Mouse (Mus musculus) CH12.LX (cell line): ENCODE data around the gene Grk5. TPM values are rescaled to one million over a fixed set of nuclear protein-coding genes. Genes with fewer than 3 reads are reported as not detected.
"Not testable (repeated sequence)": the region's sequence is repeated elsewhere in the genome, so short reads cannot be mapped to it uniquely, and the experiment has no call there.

Experiments
- DNase-seq: peaks from one replicate; pipeline ENCODE4 v3.0.0-alpha.2; 2013; ENCODE audit errors: extremely low read depth
- H3K27ac ChIP-seq: 2 replicates; pipeline ENCODE4 v1.5.1; 2012; ENCODE audit warnings: low read depth, mild to moderate bottlenecking, control low read depth, moderate library complexity; ENCODE audit not compliant: insufficient read depth
- H3K27me3 ChIP-seq: replicated peaks from 2 replicates; pipeline ENCODE3; 2012; ENCODE audit warnings: inconsistent platforms
- H3K36me3 ChIP-seq, 2 experiments: replicated peaks in 1 of 2; 2 replicates each; pipeline versions ENCODE3 to v1.6.1; 2012; ENCODE audit warnings: inconsistent platforms in 1 of 2, low read length in 1 of 2, mild to moderate bottlenecking in 1 of 2, mixed read lengths in 1 of 2, moderate library complexity in 1 of 2; ENCODE audit not compliant: control insufficient read depth in 1 of 2, insufficient read depth in 1 of 2
- H3K4me1 ChIP-seq, 2 experiments: 2 replicates each; pipeline ENCODE4 v1.6.1; 2012; ENCODE audit warnings: inconsistent platforms in 1 of 2, moderate library complexity in 1 of 2; ENCODE audit not compliant: insufficient read depth in 2 of 2, control insufficient read depth in 1 of 2
- H3K4me2 ChIP-seq: 2 replicates; pipeline ENCODE4 v1.6.1; 2012; ENCODE audit warnings: low read depth, mild to moderate bottlenecking, control low read depth; ENCODE audit not compliant: poor library complexity, insufficient read depth, severe bottlenecking
- H3K4me3 ChIP-seq, 3 experiments: fragments of 150-350 bp in 1 of 3; sonication (generic) in 1 of 3; replicated peaks in 1 of 3; 2 replicates each; pipeline versions ENCODE3 to v1.5.1; 2011 to 2012; ENCODE audit warnings: low read depth in 2 of 3, low read length in 2 of 3, mild to moderate bottlenecking in 2 of 3, moderate library complexity in 2 of 3, control low read depth in 1 of 3, improper control_type of control experiment in 1 of 3, inconsistent platforms in 1 of 3, mixed read lengths in 1 of 3; ENCODE audit not compliant: poor library complexity in 1 of 3
- H3K79me2 ChIP-seq: replicated peaks from 2 replicates; pipeline ENCODE4 v1.6.1; 2012; ENCODE audit warnings: mild to moderate bottlenecking, moderate library complexity; ENCODE audit not compliant: control insufficient read depth, poor library complexity, insufficient read depth, severe bottlenecking; ENCODE audit errors: extremely low read depth
- H3K9ac ChIP-seq: 2 replicates; pipeline ENCODE4 v1.6.1; 2012; ENCODE audit warnings: low read depth, mild to moderate bottlenecking, control low read depth, moderate library complexity; ENCODE audit not compliant: insufficient read depth
- H3K9me3 ChIP-seq: replicated peaks from 2 replicates; pipeline ENCODE3; 2012; ENCODE audit warnings: low read length, inconsistent platforms, mixed read lengths
- CHD2 ChIP-seq: IDR thresholded peaks from 2 replicates; pipeline ENCODE4 v1.6.1; 2011; ENCODE audit warnings: low read length, improper control_type of control experiment
- ELF1 ChIP-seq: IDR thresholded peaks from 2 replicates; pipeline ENCODE4 v1.6.1; 2014; ENCODE audit warnings: low read depth, mild to moderate bottlenecking, inconsistent platforms, low read length, improper control_type of control experiment
- ETS1 ChIP-seq: conservative IDR thresholded peaks from 2 replicates; pipeline ENCODE4 v1.6.1; 2012; ENCODE audit warnings: low read depth, mild to moderate bottlenecking, inconsistent platforms, low read length, improper control_type of control experiment, moderate library complexity
- IRF4 ChIP-seq: IDR thresholded peaks from 2 replicates; pipeline ENCODE4 v1.6.1; 2014; ENCODE audit warnings: low read depth, mild to moderate bottlenecking, inconsistent platforms, low read length, improper control_type of control experiment
- JUN ChIP-seq: IDR thresholded peaks from 2 replicates; pipeline ENCODE4 v1.6.1; 2011; ENCODE audit warnings: low read depth, mild to moderate bottlenecking, low read length, improper control_type of control experiment, moderate library complexity; ENCODE audit not compliant: insufficient read depth
- KAT2A ChIP-seq: IDR thresholded peaks from 2 replicates; pipeline ENCODE4 v1.6.1; 2012; ENCODE audit warnings: low read length, improper control_type of control experiment, inconsistent platforms; ENCODE audit not compliant: insufficient replicate concordance
- MAFK ChIP-seq: IDR thresholded peaks from 2 replicates; pipeline ENCODE4 v1.6.1; 2011; ENCODE audit warnings: low read length, improper control_type of control experiment; ENCODE audit not compliant: insufficient replicate concordance
- MXI1 ChIP-seq: IDR thresholded peaks from 2 replicates; pipeline ENCODE4 v1.6.1; 2011; ENCODE audit warnings: mild to moderate bottlenecking, low read depth, low read length, improper control_type of control experiment
- MYC ChIP-seq: IDR thresholded peaks from 2 replicates; pipeline ENCODE4 v1.6.1; 2011; ENCODE audit warnings: low read depth, mild to moderate bottlenecking, improper control_type of control experiment, low read length
- NELFE ChIP-seq: IDR thresholded peaks from 2 replicates; pipeline ENCODE4 v1.6.1; 2011; ENCODE audit warnings: low read depth, low read length, improper control_type of control experiment
- NRF1 ChIP-seq: IDR thresholded peaks from 2 replicates; pipeline ENCODE4 v1.6.1; 2014; ENCODE audit warnings: low read depth, mild to moderate bottlenecking, inconsistent platforms, low read length, improper control_type of control experiment, moderate library complexity
- POLR2A ChIP-seq: IDR thresholded peaks from 2 replicates; pipeline ENCODE4 v1.6.1; 2011; ENCODE audit warnings: low read depth, mild to moderate bottlenecking, improper control_type of control experiment, low read length
- POLR2AphosphoS2 ChIP-seq: IDR thresholded peaks from 2 replicates; pipeline ENCODE4 v1.6.1; 2011; ENCODE audit warnings: low read depth, low read length, improper control_type of control experiment
- SIN3A ChIP-seq: IDR thresholded peaks from 2 replicates; pipeline ENCODE4 v1.6.1; 2012; ENCODE audit warnings: low read length, improper control_type of control experiment, inconsistent platforms
- TBP ChIP-seq: conservative IDR thresholded peaks from 2 replicates; pipeline ENCODE4 v1.6.1; 2011; ENCODE audit warnings: low read depth, low read length, improper control_type of control experiment
- TCF12 ChIP-seq: IDR thresholded peaks from 2 replicates; pipeline ENCODE4 v1.6.1; 2014; ENCODE audit warnings: low read depth, mild to moderate bottlenecking, inconsistent platforms, low read length, improper control_type of control experiment
- ZMIZ1 ChIP-seq: IDR thresholded peaks from 2 replicates; pipeline ENCODE4 v1.6.1; 2012; ENCODE audit warnings: low read depth, mild to moderate bottlenecking, inconsistent platforms, low read length, improper control_type of control experiment
- dilution Hi-C: fragments of 300-500 bp; cut with MboI; formaldehyde crosslinking; loops from 2 replicates; pipeline ENCODE4 v1.14.3; 2020; ENCODE audit warnings: low sequenced_read_pairs; ENCODE audit not compliant: extremely low pct_unique_long_range_greater_than_20kb, extremely low pct_ligation_motif_present
- in situ Hi-C: fragments of 300-500 bp; cut with MboI; formaldehyde crosslinking; loops from 3 replicates; pipeline ENCODE4 v1.14.3; 2019; ENCODE audit warnings: low sequenced_read_pairs, low pct_ligation_motif_present, low pct_unique_long_range_greater_than_20kb, mixed read lengths
- polyA plus RNA-seq: library from polyadenylated mRNA; unstranded; fragments of >175 nt; gene quantifications from 2 replicates; pipeline ENCODE4 v1.2.1, GENCODE M21; 2012; ENCODE audit warnings: low read depth; ENCODE audit not compliant: insufficient read length
- total RNA-seq, 2 experiments: library from RNA; depleted of rRNA; stranded (reverse); fragments of 300-350 nt in 1 of 2; fragments of >200 nt in 1 of 2; gene quantifications; 2 replicates each; pipeline ENCODE4 v1.2.3; 2012 to 2014

The Grk5 gene
- total and polyA plus RNA-seq, 3 experiments: 5.7 to 11.5 (median 7.6) TPM

- Histone ChIP-seq H3K9ac (peak within 1 kb of the TSS; percentile 77), H3K4me2 (peak within 1 kb of the TSS; percentile 67), H3K27me3 (no peaks in the 10 kb centered on the region), H3K9me3 (no peaks in the 10 kb centered on the region), H3K27ac (no peak within 1 kb of the TSS), H3K4me1 (peaks cover 3 to 14% of the 10 kb centered on the region in 2 experiments; a peak in 2 of 4 replicates), H3K36me3 (peaks cover 26 to 51% of the 10 kb centered on the region in 2 experiments), H3K4me3 (peak within 1 kb of the TSS; percentile 66 to 84 (median 69)), H3K79me2 (no peaks in the 10 kb centered on the region)
- no peak for TF ChIP-seq CHD2
- peak; percentile 42; the same call in 1 of the 2 replicates for TF ChIP-seq NRF1
- TF ChIP-seq SIN3A: peak; percentile 61; the same call in 1 of the 2 replicates
- peak; percentile 60; the same call in 1 of the 2 replicates for TF ChIP-seq IRF4
- TF ChIP-seq ELF1: peak; percentile 67
- TF ChIP-seq KAT2A: no peak
- peak; percentile 89 for TF ChIP-seq TBP
- peak; percentile 86 for TF ChIP-seq NELFE
- no peak for TF ChIP-seq ETS1
- no peak for TF ChIP-seq JUN
- TF ChIP-seq POLR2AphosphoS2: peak; percentile 85; the same call in 1 of the 2 replicates
- peak; percentile 63; the same call in 1 of the 2 replicates for TF ChIP-seq MXI1
- TF ChIP-seq MYC: peak; percentile 43; the same call in 1 of the 2 replicates
- TF ChIP-seq ZMIZ1: peak; percentile 74
- peak; percentile 93 for TF ChIP-seq POLR2A
- TF ChIP-seq TCF12: peak; percentile 75
- DNase-seq: peak; percentile 96
- in situ Hi-C loops (no loop called here), dilution Hi-C loops (no loop called here)
Measured at GRCm38 (mm10) chr19:60860868-60861700, 28.5 kb upstream of the Grk5 start, which contains the start of gene Sfxn4. Gene Sfxn4 (minus strand): TSS chr19:60861479.

DNA sequence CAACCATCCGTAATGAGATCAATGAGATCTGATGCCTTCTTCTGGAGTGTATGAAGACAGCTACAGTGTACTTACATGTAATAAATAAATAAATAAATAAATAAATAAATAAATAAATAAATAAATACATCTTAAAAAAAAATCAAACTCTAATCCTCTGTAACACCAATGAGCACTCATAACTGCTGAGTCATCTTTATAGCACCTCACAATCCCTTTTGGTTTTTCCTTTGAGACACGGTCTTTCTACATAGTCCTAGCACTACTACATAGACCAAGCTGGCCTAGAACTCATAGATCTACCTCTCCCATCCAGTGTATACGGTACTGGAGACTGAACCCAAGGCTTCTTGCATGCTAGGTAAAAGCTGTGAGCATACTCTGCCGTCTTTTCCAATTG lies 23.4 kb upstream of the Grk5 start:
- H3K4me2 ChIP-seq, H3K9ac ChIP-seq, H3K4me1 ChIP-seq, H3K9me3 ChIP-seq, in situ Hi-C loops, H3K4me3 ChIP-seq, H3K27ac ChIP-seq, H3K27me3 ChIP-seq, dilution Hi-C loops, DNase-seq: not testable (repeated sequence)
- peak; percentile 23; the same call in 1 of the 2 replicates for TF ChIP-seq MAFK
- peaks cover 11% of the 10 kb centered on the region for H3K79me2 ChIP-seq
- peaks cover 38 to 69% of the 10 kb centered on the region in 2 experiments for H3K36me3 ChIP-seq
